Mouse (Mus musculus): ENCODE data around the gene Nisch.

The Nisch gene

DNA sequence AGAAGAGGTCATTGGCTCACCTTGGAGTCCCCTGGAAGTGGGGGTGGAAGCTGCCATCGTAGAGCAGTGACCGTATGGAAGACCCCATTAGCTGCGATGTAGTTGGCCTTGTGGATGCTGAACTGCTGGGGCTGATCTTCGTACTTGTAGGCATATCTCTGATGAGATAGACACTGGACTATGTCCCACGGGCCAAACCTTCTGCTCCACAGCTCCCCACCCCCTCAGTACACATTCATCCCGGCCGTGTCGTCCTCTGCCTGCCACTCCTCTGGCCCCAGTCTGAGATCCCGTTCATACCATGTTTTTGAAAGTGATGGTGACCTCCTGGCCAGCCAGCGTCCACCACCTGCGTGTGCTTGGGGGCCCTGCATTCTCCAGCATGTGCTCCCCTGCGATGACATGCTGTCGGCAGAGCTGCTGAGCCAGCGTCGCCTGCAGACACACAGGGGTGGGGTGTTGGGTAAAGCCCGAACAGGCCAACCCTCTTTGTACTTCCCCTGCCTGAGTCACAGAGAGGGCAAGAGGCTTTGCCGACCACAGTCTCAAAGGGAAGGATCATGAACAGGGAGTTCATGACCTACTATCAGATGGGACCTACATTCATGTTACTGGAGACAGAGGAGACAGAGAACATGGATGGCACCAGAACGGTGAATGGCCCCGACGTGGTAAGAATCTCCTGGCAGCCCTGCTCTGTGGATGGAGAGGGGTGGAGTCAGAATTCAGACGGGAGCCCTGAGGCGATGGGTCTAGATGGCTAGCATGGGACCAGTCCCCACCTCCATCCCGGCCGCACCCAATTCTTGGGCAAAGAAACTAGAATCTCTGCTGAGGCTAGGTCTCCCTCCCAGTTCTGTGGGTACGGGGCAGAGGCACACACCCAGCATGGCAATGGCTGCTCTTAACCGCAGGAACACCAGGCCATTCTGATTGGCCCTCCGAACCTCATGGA lies 56.3 kb downstream of the Nisch start:
- no peak for DNase-seq

DNA sequence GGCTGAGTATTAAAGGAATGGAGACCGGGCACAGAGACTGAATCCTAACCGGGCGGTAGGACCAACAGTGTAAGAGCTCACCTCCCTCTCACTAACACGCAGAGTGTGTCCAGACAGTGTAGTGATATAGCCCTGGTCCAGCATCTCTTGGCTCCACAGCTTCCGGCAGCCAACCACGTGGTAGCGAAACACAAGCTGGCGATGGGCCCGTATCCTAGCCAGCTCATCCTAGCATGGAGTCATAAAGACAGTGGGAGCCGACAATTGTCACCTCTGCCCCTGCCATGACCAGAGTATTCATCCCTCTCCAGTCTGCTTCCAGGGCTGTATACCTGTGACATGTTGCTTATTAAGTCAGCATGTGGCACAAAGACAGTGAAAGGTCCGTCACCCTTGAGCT lies 71.1 kb downstream of the Nisch start:
- no peak for DNase-seq

DNA sequence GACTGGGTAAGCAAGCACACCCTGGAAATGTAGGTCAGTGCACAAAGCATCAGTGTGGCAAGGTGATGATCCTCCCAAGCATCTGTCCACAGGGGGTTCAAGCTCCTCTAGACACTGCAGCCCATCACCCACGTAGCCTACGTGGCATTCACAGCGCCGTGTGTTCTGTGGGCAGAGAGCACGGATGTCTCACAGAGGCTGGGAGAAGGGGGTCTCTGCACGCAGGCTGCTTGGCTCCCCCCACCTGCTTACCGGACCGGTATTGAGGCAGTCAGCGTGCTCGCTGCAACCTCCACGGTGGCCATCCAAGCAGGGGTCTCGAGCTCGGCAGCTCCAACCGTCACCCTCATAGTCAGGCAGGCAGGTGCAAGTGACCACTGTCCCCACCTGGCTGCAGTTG lies 75.7 kb downstream of the Nisch start:
- DNase-seq: no peak

- DNase-seq: no peak
Measured at GRCm38 (mm10) chr14:31140141-31140540, 76.6 kb downstream of the Nisch start.

- no peak for DNase-seq
Measured at GRCm38 (mm10) chr14:31139666-31140065, 77.1 kb downstream of the Nisch start.

DNA sequence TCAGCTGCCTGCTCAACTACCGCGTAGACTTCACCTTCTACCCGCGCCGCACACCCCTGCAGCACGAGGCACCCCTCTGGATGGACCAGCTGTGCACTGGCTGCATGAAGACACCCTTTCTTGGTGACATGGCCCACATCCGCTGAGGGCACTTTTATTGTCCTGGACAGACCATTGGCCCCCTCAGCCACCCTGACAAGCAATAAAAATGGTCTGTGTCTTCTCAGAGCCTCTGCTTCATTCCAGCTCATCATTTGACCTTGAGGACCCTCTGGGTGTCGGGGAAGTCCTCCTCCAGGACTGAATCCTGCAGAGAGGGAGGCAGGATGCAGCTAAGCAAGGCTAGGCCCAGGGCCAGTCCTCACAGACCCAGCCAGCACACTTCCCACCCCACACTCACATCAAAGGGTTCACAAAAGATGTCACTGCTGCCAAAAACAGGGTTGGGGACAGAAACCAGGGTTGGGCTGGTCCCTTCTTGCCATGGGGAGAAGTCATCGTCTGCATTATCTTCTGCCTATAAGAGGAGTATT lies 77.8 kb downstream of the Nisch start:
- DNase-seq: no peak

DNA sequence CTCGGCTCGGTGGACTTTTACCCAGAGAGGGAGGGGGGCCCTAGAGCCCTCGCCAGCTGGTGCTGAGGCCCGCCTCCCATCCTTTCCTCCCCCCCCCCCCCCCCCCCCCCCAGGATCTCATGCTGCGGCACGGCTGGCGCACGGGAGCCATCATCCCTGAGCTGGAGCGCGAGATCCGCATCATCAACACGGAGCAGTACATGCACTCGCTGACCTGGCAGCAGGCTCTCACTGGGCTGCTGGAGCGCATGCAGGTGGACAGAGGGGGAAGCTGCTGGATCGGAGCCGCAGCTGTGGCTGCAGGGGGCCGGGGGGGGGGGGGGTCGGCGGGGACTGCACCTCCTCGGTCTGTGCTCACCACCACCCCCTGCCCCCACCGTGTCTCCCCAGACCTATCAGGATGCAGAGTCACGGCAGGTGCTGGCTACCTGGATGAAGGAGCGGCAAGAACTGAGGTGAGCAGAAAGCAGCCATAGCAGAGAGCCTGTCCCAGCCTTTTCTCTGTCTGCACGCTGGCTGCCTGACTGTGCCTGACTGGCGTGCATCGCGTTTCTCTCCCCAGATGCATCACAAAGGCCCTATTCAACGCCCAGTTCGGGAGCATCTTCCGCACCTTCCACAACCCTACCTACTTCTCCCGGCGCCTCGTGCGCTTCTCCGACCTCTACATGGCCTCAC lies 78.4 kb downstream of the Nisch start:
- no peak for DNase-seq

GRCm38 (mm10) chr14:31137791-31138190 lies 79.0 kb downstream of the Nisch start:
- no peak for DNase-seq

- no peak for DNase-seq
Measured at GRCm38 (mm10) chr14:31137281-31137595, 79.5 kb downstream of the Nisch start.

GRCm38 (mm10) chr14:31136411-31137280 lies 80.1 kb downstream of the Nisch start:
- no peak for DNase-seq

DNA sequence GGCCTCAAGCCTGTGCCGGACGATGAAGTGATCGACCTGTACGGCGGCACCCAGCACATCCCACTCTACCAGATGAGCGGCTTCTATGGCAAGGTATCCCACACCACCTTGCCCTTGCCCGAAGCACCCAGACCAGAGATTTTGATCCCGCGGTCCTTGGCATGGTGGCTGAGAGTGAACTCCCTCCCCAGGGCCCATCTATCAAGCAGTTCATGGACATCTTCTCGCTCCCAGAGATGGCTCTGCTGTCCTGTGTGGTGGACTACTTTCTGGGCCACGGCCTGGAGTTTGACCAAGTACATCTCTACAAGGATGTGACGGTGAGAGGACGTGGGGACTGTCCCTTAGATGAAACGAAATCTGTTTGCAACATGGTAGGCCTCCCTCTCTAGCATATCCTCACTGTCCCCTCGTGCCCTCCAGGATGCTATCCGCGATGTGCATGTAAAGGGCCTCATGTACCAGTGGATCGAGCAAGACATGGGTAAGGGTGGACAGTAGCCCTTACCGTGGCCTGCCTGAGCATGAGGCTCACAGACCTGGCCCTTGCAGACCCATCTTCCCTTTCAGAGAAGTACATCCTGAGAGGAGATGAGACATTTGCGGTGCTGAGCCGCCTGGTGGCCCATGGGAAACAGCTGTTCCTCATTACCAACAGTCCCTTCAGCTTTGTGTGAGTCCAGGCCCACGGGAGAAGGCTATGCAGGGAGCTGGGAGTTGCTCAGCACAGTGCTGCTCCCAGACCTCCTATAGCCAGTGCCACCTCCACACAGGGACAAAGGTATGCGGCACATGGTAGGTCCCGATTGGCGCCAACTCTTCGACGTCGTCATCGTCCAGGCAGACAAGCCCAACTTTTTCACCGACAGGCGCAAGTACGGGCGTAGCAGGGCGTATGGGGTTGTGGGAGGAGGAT lies 81.0 kb downstream of the Nisch start:
- DNase-seq: no peak

DNA sequence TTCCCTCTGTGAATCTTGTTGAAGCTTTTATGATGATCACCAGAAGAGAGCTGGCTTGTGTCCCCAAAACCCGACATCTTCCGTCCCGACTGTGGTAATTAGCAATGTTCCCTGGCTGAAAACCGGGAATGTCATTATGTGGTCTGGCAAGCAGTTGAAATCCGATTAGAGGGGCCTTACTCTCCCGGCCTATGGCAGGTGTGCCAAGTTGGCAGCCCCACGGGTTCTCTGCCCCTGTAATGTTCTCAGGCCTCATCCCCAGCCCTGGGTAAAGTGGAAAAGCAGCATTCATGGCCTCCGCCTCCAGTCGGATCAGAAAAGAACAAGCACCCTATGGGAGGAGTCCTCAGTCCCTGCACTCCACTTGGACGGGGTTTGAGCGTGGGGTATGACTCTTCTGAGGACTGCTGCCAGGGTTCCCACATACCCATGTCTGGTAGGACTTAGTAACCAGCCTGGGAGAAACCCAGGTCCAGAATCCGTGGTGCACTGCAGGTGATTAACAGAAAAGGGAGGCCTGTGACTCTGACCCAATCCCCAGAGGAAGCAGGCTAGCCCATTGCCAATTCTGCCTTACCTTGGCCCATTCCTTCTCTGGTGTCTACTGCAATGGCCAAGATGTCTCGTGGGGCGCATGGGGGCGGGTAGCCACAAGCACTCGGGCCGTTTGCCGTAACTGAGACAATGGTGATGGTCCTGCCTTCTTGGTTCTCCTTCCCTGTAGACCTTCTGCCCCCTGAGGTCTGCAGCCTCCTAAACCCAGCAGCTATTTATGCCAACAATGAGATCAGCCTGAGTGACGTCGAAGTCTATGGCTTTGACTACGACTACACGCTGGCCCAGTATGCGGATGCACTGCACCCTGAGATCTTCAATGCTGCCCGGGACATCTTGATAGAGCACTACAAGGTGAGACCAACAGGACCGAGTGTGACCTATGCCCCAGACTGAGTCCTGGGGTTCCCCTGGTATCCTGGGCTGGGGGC lies 82.4 kb downstream of the Nisch start:
- DNase-seq: no peak

- DNase-seq: peak; percentile 34
Measured at GRCm38 (mm10) chr14:31133023-31133665, 83.6 kb downstream of the Nisch start.

DNA sequence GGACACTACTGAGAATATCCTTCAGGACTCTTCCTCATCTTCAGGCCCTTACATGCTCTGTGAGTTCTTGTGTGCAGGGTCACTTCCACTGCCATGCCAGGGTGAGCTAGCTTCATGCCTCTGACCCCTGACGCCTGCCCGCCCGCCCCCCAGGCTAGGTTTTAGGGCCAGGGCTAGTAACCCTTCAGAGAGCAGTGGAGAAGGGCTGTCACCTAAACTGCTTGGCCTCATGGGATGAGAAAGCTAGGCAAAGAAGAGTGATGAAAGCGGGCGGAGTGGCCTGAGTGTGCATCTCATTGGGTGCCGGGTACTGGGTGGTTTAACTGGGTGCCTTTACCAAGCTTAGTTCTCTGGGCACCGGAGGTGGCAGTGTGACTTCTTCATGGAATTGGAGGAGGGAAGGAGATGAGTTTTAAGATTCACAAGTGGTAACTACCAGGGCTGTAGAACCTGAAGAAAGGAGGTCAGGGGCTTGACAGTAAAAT lies 84.2 kb downstream of the Nisch start:
- DNase-seq: no peak

DNA sequence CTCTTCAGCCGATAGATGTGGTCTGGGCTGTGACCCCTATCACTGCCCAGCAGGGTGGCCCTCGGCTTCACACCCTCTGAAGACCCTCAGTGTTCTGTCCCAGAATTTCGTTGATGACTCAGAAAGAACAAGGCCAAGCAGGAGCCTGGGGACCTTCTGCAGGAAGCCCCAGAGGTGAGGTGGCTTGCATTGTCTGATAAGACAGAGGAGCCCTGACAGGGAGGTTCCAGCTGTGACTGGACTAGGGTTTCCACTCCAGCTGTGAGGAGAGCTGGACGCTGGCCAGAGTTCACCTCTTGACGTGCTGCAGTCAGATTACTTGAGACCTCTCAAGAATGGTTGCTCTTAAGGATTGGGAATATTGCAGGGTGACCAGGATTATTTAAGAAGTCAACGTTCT lies 84.7 kb downstream of the Nisch start:
- no peak for DNase-seq

DNA sequence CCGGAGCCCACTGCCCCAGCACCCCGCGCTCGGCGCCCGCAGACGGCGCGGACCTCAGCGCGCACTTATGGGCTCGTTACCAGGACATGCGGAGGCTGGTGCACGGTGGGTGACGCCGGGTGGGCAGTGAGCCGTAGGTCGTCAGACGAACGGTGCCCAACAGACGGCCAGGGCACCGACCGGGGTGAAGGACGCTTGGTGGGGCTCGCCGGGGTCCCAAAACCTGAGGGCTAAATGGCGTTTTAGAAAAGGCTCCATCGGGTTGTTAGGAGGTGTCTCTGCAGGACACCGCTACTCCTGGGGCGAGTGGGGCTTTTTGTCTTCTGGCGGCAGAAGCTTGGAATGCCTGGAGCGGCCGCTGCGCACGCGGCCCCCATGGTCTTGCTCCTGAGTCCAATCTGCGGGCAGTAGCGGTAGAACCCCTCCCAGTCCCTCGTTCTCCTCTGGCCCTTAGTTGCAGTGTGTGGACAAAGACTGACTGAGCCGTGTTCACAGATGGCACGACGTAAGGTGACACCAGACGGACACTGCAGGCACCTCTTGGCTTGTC lies 85.4 kb downstream of the Nisch start:
- no peak for DNase-seq

DNA sequence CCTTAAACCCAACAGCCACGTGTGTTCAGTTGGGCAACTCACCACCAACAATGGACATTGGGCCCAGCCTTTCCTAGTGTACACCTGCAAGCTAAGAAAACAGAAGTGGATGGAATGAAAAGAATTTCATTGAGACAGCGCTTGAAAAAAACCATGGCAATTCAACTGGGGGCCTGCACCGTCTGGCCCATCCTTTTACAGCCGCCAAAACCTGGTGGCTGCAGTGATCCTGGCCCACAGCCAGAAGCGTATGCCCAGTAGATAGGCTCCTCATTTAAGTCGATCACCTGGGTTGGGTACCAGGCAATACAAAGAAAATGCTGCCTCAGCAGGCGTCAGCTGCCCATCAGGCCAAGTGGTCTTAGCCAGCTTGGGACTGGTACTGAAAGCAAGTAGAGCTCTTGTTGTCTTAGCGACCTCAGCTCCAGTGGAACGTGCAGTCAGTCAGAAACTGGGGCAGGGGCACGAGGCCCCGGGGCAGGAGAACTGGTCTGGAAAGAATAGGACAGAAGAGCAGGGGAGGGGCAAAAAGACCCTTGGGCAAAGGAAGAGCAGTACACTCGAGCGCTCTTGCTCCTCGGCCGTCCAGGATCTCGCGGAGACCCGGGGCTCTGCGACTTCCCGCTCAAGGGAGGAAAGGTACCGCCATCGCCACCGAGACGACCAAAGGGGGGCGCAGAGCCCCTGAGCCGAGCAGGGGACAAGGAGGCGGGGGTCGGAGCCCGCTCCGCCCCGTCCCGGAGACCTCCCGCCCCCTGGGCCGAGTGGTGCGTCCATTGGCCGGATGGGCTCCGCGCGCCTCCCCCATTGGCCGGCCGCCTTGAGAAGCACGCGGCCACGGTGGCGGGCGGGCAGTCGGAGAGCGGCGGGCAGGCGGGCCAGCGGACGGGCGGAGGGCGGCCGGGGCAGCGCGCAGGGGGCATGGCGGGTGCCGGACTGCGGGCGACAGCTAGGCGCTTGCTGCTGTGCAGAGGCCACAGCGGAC lies 86.2 kb downstream of the Nisch start, which contains the start of gene Nt5dc2:
Nt5dc2 (plus strand) TSS at position 818 of the 985 bp plus-strand sequence.
- DNase-seq: peak; percentile 62

All from right cerebral cortex, adult 18-20 months (tissue).